Mouse (Mus musculus): ENCODE data around the gene Ufc1.
"Not testable (repeated sequence)": the region's sequence is repeated elsewhere in the genome, so short reads cannot be mapped to it uniquely, and the experiment has no call there.

Ufc1 gene

GRCm38 (mm10) chr1:171248386-171249226 lies 46.2 kb downstream of the Ufc1 start:
- DNase-seq (ENCODE audit: low spot score in 2 of 2), result no peak

GRCm38 (mm10) chr1:171247916-171248315 lies 46.9 kb downstream of the Ufc1 start:
- no peak for DNase-seq (ENCODE audit: low spot score in 2 of 2)

DNA sequence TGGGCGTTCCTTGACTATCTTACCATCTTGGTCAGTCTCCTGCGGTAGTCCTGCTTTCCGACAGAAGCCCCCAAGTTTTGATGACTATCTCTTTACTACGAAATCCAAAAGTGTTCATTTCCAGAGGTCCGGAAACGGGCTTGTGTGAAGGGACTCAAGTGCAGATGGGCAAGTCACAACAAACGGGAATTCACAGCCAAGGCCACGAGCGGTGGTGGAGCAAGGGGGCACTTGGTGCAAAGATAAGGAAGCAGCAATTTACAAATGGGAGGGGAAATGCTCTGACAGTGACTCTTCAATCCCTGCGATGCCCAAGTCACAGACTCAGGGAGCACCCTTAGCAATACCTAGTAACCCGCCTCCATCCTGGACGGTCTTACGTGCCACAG lies 47.4 kb downstream of the Ufc1 start:
- DNase-seq (ENCODE audit: low spot score in 2 of 2), result no peak

- DNase-seq (ENCODE audit: low spot score in 2 of 2), result peak; percentile 97 to 98
Measured at GRCm38 (mm10) chr1:171246709-171247452, 47.9 kb downstream of the Ufc1 start.

DNA sequence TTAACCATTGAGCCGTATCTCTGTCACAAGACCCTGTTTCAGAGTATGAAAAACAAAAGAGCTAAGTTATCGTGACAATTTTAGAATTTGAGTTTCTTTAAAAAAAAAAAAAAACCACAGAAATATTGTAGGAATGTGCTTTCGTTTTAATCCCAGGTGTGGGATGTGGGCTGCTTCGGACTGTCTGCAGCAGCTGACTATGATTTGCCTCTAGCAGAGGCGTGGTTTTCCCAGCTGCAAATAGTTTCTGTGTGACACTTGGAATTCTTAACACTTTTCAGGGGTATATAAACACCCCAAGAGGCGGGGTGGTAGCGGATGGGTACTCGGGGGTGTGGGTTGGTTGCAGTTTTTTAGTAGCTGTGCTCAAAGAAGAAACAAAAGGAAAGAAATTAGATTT lies 49.5 kb downstream of the Ufc1 start:
- DNase-seq (ENCODE audit: low spot score in 2 of 2), result no peak

DNA sequence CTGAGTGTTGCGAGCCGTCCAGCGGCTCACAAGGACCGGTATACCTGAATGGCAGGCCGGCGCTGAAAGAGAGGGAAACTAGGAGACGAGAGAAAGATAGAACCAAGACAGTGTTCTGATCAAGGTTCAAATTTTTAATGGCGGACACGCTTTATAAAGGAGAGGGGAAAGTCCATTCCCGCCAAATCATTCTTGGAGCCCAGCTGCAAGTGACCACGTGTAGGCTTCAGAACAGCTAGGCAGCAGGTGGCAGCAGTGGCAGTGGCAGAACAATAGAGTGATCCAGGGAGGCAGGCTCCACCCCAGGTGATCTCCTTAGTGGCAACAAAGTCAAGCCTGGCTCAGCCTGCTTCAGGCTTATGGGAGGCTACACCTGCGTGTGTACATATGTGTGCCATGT lies 52.9 kb downstream of the Ufc1 start:
- DNase-seq (ENCODE audit: low spot score in 2 of 2), result not testable (repeated sequence)

DNA sequence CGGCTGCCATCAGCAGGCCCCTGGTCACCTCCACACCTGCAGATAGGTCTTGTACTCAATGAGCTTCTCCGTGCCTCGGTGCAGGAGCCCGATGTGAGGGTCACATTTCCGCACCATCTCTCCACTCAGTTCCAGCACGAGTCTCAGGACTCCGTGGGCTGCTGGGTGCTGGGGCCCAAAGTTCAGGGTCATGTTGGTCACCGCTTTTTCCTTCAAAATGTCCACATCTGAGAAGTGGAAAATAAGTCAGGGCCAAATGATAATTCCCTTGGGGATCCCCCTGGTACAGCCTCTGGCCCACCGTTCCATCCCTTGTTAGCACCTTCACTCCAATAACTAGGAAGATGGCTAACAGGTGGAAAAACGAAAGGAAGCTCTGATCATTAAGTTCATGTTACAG lies 53.9 kb downstream of the Ufc1 start:
- DNase-seq (ENCODE audit: low spot score in 2 of 2), result no peak

GRCm38 (mm10) chr1:171239992-171240744 lies 54.7 kb downstream of the Ufc1 start:
- DNase-seq (ENCODE audit: low spot score in 2 of 2), result no peak
